Mouse (Mus musculus): Measurements from ENCODE around the gene Prkcq. TPM values are rescaled to one million over a fixed set of nuclear protein-coding genes. Genes with fewer than 3 reads are reported as not detected.
A peak's percentile ranks its signal among the peaks of the same experiment; 100 is the strongest.
"Not testable (repeated sequence)": the region's sequence is repeated elsewhere in the genome, so short reads cannot be mapped to it uniquely, and the experiment has no call there.

Gene Prkcq
- total RNA-seq, 2 experiments from 2014 or later: 1.8 to 2.5 TPM

- DNase-seq: peak; percentile 45 to 67
These were observed 167.3 kb downstream of the Prkcq start for GRCm38 (mm10) chr2:11338931-11339839.

DNA sequence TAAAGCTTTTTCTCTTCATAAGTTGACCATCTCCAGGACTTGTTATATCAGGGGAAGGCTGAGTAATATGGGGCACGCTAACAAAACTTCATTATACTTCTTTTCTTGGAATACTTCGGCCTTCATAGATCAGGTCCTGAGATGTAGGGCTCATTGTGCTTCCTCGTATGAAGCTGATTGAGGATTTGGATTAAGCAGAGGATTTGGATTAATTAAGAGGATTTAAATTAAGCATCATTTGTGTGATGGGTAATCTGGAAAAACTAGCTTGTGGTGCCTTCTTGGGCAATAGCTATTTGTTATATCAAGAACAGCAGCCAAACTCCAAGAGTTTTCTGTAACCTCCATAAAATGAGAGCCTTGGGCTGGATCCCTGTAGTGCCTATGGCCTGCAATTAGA, 172.8 kb downstream of the Prkcq start:
- DNase-seq: no peak
- intact Hi-C loops (cut with DNase I): no loop called here

More at GRCm38 (mm10) chr2:11338931-11339839, 167.3 kb downstream of the Prkcq start:
- intact Hi-C loops (cut with DNase I): loop anchor here (10.0 kb wide), 1 partner anchor 346 kb away; no protein-coding TSS in a partner anchor

GRCm38 (mm10) chr2:11346419-11346818, 174.5 kb downstream of the Prkcq start:
- DNase-seq; intact Hi-C loops (cut with DNase I): not testable (repeated sequence)

- intact Hi-C loops (cut with DNase I): no loop called here
- no peak for DNase-seq
These were observed 175.9 kb downstream of the Prkcq start for GRCm38 (mm10) chr2:11347791-11348190.

Data from heart, postnatal 10 days (tissue).